Mouse (Mus musculus) retina, adult 2 months (tissue): ENCODE measurements around the gene Gm21981.

Experiments
- DNase-seq: peaks from one replicate; pipeline ENCODE4 v3.0.0-alpha.2; 2012; ENCODE audit warnings: low read depth, low spot score

The Gm21981 gene

GRCm38 (mm10) chr17:47694442-47694502 is at the start of gene Gm21981:
Gm21981 (minus strand) TSS chr17:47694455.
- no peak for DNase-seq

GRCm38 (mm10) chr17:47742991-47743734 is 48.9 kb upstream of the Gm21981 start:
- no peak for DNase-seq

GRCm38 (mm10) chr17:47740186-47740585 is 45.9 kb upstream of the Gm21981 start:
- DNase-seq = no peak

DNA sequence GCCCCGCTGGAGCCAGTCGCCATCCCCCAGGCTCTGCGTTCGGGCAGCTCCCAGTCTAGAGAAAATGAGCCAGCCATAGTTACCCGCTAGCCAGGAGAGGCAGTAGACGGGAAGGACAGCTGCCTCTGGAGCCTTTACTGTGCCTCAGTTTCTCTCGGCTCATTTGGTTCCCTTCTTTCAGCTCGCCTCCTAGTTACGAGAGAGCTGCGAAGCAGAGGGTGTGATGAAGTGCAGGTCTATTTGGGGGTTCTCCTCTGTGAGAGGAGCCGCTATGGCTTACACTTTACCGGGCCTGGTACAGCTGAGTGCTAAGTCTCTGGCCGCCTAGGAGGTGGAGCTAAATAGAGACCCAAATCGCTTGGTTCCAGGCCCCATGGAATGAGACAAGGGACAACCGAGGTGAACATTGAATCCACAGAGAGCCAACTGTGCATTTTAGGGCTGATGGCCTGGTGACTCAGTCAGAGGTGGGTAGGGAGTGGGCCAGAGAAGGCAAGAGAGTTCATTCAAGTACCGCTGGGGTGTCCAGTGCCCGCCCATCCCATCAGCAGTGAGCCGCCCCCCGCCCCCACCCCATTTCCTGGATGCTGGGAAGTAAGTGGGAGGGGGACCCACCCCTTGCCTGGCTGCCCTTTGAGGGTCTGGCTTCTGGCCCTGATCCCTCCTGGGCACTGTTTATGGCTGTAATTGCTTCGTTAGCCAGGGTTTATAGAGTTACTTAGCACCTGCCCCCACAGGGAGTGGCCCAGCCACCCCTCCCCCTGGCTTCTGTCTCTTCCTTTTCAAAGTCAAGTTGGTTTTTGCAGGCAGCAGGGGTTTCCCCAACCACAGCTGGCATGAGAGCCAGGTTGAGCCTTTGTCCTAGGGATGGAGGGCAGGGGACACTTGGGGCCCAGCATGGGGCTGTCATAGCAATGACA is 44.9 kb upstream of the Gm21981 start:
- no peak for DNase-seq

DNA sequence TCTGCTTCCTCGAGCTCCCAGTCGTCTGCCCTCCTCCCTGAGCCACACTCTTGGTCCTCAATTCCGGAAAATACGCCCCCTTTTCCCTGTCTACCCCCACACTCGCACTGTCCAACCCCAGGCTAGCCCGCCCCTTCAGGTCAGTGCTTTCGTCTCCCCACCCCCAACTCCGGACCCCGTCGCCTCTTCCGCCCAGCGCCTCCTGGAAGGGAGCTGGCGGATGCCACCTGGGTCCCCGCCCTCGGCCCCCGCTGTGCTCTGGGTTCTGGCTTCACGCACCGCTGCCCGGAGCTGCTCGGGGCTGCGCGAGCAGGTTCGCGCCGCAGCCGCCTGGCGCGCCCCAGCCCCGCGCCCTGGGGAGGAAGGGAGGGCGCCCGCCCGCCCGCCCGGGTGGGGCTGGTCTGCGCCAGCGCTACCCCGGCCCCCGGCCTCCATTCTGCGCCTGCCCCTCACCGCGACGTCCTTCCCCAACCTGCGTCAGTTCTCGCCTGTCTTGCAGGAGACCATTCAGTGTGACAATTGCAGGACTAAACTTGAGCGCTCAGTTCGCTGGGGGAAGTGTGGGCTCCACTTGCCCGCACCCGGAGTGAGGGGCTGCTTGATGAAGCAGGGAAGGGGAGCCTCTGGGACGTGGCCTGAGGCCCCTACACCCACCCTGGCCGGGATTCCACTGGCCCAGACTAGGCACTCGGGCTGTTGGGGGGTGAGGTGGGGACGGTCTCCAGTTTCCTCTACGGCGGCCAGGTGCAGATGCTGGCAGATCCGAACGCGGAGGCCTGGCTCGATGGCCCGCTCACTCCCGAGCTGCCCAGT is 44.0 kb upstream of the Gm21981 start:
- no peak for DNase-seq

GRCm38 (mm10) chr17:47737271-47738065 is 43.2 kb upstream of the Gm21981 start:
- DNase-seq = no peak

DNA sequence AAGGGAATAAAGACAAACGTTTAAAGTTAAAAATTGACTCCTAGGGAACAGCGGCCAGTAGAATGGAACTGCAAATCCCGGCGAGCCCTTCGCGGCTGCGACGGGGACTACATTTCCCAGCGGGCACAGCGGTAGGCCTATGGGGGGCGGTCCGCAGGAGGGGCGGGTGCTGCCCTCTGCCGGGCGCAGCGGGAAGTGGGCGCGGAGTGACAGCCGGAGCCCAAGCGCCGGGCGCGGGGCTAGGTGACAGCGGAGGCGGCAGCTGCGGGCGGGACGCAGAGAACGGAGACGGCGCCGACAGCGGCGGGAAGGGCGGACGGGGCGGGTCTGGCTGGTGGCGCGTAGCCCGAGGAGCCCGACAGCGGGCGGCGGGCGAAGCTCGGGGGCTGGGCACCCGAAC is 42.6 kb upstream of the Gm21981 start, which contains the start of gene Tfeb:
Tfeb (plus strand) TSS at position 175 of the 400 bp plus-strand sequence.
- DNase-seq = peak; percentile 80

DNA sequence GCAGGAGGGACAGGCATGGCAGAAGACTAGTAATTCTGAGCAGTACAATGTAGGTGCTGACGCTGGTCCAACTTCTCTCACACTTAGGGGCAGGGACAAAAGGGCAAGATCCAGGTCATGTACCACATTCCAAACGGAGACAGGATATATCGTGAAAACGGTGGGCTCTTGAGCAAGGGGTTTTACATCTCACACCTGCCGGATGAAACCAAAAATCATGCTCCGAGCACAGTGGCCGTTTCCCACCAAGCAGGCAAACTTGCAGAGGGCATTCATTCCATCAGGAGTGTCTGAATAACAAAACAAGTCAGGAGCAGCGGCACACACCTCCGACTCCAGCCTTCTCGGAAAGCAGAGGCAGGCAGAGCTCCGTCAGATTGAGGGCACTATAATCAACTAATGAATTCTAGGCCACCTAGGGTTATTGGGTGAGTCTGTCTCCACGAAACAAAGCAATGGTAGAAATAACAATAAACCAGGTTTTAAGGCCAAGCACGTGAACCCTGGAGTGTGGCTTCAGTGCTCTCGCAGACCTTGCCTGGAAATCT is 41.4 kb upstream of the Gm21981 start:
- no peak for DNase-seq

- no peak for DNase-seq
Observed at GRCm38 (mm10) chr17:47730633-47731575, 36.6 kb upstream of the Gm21981 start.

DNA sequence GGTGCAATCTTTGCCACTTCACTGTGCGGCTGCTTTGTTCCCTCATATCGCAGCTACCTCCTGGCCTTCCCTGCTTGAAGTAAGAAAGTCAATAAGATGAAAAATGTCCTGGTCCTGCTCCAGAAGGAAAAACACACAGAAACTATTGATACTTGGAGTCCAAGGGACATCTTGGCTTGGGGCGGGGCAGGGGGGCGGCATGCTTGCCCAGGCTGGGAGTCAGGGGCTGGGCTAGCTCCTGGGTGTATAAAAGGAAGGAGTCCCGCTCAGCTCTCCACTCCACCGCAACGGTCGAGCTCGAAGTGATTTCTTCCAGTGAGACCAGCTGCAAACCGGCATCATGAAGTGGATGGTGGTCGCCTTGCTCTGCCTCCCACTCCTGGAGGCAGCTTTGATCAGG is 32.3 kb upstream of the Gm21981 start, which contains the start of gene Pgc:
Pgc (plus strand) TSS at position 277 of the 400 bp plus-strand sequence.
- DNase-seq = no peak

- DNase-seq = no peak
Observed at GRCm38 (mm10) chr17:47721183-47721582, 26.9 kb upstream of the Gm21981 start.

DNA sequence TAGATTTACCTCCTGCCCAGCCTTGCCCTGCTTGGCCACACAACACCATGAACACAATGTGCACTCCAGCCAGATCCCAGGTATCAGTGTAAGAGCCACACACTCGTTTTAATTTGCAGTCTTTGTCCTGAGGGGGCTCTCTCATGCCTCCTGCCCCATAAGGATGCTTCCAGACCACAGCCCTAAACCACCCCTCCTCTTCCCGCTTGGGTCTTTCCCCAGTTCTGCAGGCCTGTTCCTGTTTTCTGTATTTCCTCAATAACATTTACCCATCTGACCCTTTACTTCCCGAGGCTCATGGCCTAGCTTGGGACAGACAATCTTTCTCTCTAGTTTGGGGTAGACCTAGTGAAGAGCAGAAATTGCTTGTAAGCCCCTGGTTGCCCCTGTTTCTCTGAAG is 20.8 kb upstream of the Gm21981 start:
- DNase-seq = no peak

DNA sequence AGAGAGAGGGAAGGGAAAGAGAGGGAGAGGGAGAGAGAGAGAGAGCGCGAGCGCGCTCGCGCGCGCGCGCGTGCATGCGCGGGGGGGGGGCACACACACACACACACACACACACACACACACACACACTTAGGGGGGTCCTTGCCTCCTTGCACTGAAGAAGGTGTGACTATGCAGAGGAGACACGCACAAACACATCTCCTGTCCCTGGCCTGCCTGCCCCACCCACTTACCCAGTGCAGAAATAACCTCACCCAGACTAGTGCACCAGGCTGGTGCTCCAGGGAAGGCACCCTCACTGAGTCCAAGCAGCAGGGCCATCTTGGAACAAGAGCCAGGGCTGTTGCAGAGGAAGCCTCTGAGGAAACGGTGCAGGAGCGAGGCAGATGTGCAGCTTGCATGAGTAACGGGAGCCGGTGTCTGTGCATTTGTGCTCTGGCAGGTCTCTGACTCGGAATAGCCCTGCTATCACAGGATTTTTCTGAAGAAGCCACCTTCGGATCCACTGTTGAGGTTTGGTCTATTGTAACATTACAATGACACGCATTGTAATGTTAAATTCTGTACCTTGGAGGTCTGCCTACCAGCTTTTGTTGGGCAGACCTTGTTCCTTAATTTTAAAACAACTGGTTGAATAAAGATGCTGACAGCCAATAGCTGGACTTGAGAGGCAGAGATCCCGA is 18.8 kb upstream of the Gm21981 start:
- DNase-seq = no peak

DNA sequence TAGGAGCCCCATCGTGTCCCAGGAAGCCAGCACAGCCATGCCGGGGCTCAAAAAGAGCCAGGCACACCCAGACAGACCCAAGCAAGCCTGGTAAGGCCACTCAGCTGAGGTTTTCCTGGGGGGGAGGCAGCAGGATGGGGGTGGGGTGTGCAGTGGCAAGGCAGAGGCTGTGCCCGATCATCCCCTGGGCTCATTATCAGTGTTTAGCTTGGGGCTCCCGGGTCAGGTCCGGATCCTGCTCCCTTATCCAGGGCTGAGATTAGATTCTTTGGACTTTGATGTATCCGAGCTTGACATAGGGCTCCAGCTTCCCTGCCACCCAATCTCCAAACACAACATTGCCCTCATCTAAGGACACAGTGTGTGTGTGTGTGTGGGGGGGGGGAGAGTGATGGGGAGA is 17.6 kb upstream of the Gm21981 start:
- DNase-seq = no peak

DNA sequence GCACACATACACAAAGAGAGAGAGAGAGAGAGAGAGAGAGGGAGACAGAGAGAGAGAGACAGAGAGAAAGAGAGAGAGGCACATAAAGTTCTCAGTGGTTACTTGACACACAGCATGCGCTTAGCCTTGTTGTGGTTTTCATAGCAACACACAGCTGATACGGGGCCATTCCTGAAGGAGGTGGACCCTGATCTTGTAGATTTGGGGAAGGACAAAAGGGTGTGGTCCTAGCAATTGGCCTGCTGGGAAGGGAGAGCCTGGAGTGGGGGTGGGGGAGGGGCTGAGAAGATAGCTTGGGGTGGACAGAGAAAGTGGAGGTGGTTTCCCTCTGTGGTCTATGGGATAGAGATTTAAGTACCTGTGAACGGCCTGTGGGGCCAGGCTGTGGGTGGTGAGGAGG is 15.8 kb upstream of the Gm21981 start:
- no peak for DNase-seq

- no peak for DNase-seq
Observed at GRCm38 (mm10) chr17:47708972-47709371, 14.7 kb upstream of the Gm21981 start.

GRCm38 (mm10) chr17:47707961-47708360 is 13.7 kb upstream of the Gm21981 start:
- no peak for DNase-seq

GRCm38 (mm10) chr17:47706196-47706595 is 11.9 kb upstream of the Gm21981 start:
- DNase-seq = no peak

DNA sequence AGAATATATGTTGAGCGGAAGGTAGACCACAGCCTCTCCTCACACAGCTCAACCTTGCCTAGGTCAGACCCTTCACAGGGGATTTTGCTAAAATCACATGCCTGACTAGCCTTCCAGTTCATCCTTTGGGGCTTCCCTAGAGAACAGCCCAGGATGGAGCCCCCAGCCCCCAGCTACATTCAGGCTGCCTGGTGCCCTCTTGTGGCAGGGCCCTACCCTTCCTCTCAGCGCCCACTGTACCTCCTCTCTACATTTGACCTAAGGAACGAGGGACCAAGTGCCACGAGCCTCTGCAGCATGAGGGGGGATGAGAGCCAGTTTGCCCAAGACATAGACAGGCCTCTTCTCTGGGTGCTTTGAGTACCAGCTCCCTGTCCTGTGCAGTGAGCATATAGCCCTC is 10.4 kb upstream of the Gm21981 start:
- no peak for DNase-seq

- no peak for DNase-seq
Observed at GRCm38 (mm10) chr17:47703556-47703955, 9.3 kb upstream of the Gm21981 start.
